Mouse (Mus musculus): ENCODE results near the gene Neurl1b. TPM values are rescaled to one million over a fixed set of nuclear protein-coding genes. Genes with fewer than 3 reads are reported as not detected.

Gene Neurl1b
- polyA plus RNA-seq, 2 experiments, result 0.85 to 4.1 TPM

DNA sequence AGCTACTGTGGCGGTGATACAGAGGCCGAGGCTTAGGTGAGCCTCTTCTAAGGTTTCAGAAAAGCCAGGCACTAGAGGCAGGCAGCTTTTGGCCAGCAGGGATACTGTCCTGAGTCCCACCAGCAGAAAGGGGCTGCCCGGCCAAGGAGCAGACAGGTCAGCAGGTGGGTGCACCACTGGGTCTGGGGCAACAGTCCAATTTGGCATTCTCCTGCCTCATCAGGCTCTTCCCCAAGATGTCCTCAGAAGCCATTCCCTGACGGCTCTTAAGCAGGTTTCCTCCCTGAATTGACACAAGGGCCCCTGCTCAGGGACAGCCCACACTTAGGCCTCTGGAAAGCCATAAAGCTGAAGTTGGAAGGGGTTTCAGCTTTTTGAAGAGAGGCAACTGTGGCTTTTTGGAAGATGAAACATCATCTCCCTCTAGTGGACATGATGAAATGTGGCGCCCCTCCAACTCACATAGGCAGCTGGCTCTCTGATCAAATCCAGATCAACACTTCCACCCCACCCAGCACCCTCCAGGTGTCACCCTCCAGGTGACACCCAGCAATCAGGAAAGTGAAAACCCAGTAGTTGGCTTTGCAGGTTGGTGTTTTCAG, 37.8 kb downstream of the Neurl1b start:
- no peaks in the 10 kb centered on the region for H3K9me3 ChIP-seq (ENCODE audit: control insufficient read depth, low read length)
- 0 out of 2 replicates have a peak, but pooled peaks have one; percentile 21 for ATAC-seq (ENCODE audit: low FRiP score, low read depth)
- no peak overlapping the region for H3K9ac ChIP-seq (ENCODE audit: low read depth, low read length, severe bottlenecking)
- H3K4me3 ChIP-seq (replicated peaks; ENCODE audit: low read length), result no peak overlapping the region
- peaks cover 9% of the 10 kb centered on the region; the same call in 1 of the 2 replicates for H3K4me1 ChIP-seq (ENCODE audit: control insufficient read depth, insufficient read depth, low read length)
- H3K27me3 ChIP-seq (ENCODE audit: control insufficient read depth, insufficient read depth, low read length), result no peaks in the 10 kb centered on the region
- WGBS, result 52% methylated on average over 5 of the region's 5 CpGs
- no peak for TF ChIP-seq POLR2A (IDR thresholded peaks at IDR 0.05; ENCODE audit: borderline replicate concordance, extremely low read depth, insufficient read depth, insufficient read length)
- H3K36me3 ChIP-seq (ENCODE audit: control insufficient read depth, insufficient read depth, low read length), result no peaks in the 10 kb centered on the region
- H3K27ac ChIP-seq (replicated peaks; ENCODE audit: low read depth, low read length), result no peak overlapping the region
- DNase-seq (ENCODE audit: low spot score), result peak; percentile 84
- H3K4me2 ChIP-seq (replicated peaks; ENCODE audit: low read depth, low read length, severe bottlenecking), result no peak overlapping the region

DNA sequence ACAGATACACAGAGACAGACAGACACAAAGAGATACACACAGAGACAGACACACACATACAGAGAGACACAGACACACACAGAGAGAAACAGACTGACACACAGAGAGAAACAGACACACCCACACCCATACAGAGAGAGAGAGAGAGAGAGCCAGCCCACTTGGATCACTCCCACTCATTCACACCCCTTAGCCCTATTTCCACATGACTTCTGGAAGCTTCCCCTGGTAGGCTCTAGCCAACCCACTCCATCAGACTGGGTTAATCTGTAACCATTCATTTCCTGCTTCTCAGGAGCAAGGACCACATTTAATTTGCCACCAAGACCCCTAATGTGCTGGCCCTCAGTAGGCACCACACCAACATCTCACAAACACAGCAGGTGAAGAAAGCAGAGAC, 42.9 kb downstream of the Neurl1b start:
- Histone ChIP-seq H3K4me1 (ENCODE audit: control insufficient read depth, insufficient read depth, low read length) (no peaks in the 10 kb centered on the region), H3K4me3 (replicated peaks; ENCODE audit: low read length) (no peak overlapping the region)
- DNase-seq (ENCODE audit: low spot score), result no peak

DNA sequence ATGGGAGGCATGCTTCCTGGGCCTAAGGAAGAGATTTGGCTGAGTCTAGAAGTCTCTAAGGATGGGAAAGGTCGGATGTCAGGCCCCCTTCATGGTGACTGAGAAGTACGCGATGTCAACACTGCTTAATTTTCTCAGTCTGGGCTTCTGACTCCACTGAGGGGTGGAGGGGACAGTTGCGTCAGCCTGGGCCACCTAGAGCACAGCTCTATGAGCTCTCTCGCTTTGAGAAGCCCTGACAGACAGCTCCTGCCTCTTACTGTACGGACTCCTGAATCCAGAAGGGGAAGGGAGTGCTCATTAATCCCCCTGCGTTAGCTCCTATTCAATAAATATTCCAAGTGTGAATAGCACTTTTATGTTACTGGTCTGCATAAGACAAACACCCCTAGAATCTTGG, 43.4 kb downstream of the Neurl1b start:
- no peaks in the 10 kb centered on the region for H3K4me1 ChIP-seq (ENCODE audit: control insufficient read depth, insufficient read depth, low read length)
- no peak overlapping the region for H3K4me3 ChIP-seq (replicated peaks; ENCODE audit: low read length)
- H3K9me3 ChIP-seq (ENCODE audit: control insufficient read depth, low read length), result no peaks in the 10 kb centered on the region
- H3K4me2 ChIP-seq (replicated peaks; ENCODE audit: low read depth, low read length, severe bottlenecking), result no peak overlapping the region
- TF ChIP-seq POLR2A (IDR thresholded peaks at IDR 0.05; ENCODE audit: borderline replicate concordance, extremely low read depth, insufficient read depth, insufficient read length), result no peak
- no peak for ATAC-seq (ENCODE audit: low FRiP score, low read depth)
- no peaks in the 10 kb centered on the region for H3K36me3 ChIP-seq (ENCODE audit: control insufficient read depth, insufficient read depth, low read length)
- H3K27me3 ChIP-seq (ENCODE audit: control insufficient read depth, insufficient read depth, low read length), result no peaks in the 10 kb centered on the region
- no peak overlapping the region for H3K9ac ChIP-seq (ENCODE audit: low read depth, low read length, severe bottlenecking)
- 55% methylated on average over 7 of the region's 7 CpGs for WGBS
- no peak overlapping the region for H3K27ac ChIP-seq (replicated peaks; ENCODE audit: low read depth, low read length)
- DNase-seq (ENCODE audit: low spot score), result no peak

More for the DNA sequence above, 42.9 kb downstream of the Neurl1b start:
- Histone ChIP-seq H3K4me2 (replicated peaks; ENCODE audit: low read depth, low read length, severe bottlenecking) (no peak overlapping the region), H3K9me3 (ENCODE audit: control insufficient read depth, low read length) (no peaks in the 10 kb centered on the region), H3K9ac (ENCODE audit: low read depth, low read length, severe bottlenecking) (no peak overlapping the region), H3K36me3 (ENCODE audit: control insufficient read depth, insufficient read depth, low read length) (no peaks in the 10 kb centered on the region), H3K27me3 (ENCODE audit: control insufficient read depth, insufficient read depth, low read length) (no peaks in the 10 kb centered on the region), H3K27ac (replicated peaks; ENCODE audit: low read depth, low read length) (no peak overlapping the region)
- no peak for ATAC-seq (ENCODE audit: low FRiP score, low read depth)
- TF ChIP-seq POLR2A (IDR thresholded peaks at IDR 0.05; ENCODE audit: borderline replicate concordance, extremely low read depth, insufficient read depth, insufficient read length), result no peak

DNA sequence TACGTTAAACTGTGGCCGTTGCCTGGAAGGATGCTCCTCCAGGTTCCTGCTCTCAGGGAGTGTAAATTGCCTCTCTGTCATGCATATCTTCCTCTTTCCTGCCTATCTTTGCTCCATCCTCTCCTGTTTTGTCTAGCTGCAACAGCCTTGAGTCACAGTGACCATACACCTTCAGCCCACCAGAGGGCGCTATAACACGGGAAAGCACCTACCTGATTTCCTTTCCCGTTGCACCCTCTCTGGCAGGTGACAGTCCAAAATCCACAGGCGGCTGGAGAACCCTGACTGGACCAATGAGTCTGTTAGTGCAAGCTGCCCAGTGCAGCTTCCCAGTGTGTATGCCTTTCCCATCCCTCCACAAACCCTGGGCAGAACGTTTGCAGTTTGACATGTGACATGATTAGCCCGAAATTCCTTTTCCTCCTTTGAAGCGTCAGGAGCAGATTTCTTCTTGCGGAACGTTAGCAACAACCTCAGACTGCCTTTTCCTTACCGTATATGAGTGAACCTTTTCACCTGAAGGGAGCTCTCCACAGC, 48.1 kb downstream of the Neurl1b start:
- 28% methylated on average over 12 of the region's 12 CpGs for WGBS
- no peaks in the 10 kb centered on the region for H3K27me3 ChIP-seq (ENCODE audit: control insufficient read depth, insufficient read depth, low read length)

DNA sequence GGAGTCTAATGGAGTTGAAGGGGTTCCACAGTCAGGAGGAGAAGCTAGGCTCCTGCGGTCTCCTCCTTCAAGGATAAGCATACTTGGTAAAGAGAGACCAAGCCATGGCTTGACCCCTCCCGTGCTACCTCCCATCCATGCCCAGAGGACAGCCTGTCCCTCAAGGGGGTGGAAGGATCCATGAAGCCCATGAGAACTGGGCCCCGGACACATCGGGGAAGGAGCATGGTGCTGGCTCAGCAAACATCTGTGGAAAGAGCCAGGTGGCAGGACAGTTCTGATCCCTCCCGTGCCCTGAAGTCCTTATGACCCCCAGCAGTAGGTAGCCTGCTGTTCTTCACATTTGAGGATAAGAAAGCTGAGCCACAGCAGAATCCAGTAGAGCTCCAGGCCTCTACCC, 48.8 kb downstream of the Neurl1b start:
- WGBS, result 82% methylated on average over 5 of the region's 5 CpGs
- Histone ChIP-seq H3K36me3 (ENCODE audit: control insufficient read depth, insufficient read depth, low read length) (no peaks in the 10 kb centered on the region), H3K4me2 (replicated peaks; ENCODE audit: low read depth, low read length, severe bottlenecking) (no peak overlapping the region), H3K9me3 (ENCODE audit: control insufficient read depth, low read length) (no peaks in the 10 kb centered on the region), H3K27ac (replicated peaks; ENCODE audit: low read depth, low read length) (no peak overlapping the region), H3K4me3 (replicated peaks; ENCODE audit: low read length) (no peak overlapping the region), H3K4me1 (ENCODE audit: control insufficient read depth, insufficient read depth, low read length) (0 out of 2 replicates have a peak, but pooled peaks cover 2% of the 10 kb centered on the region), H3K27me3 (ENCODE audit: control insufficient read depth, insufficient read depth, low read length) (no peaks in the 10 kb centered on the region), H3K9ac (ENCODE audit: low read depth, low read length, severe bottlenecking) (no peak overlapping the region)
- DNase-seq (ENCODE audit: low spot score), result no peak
- ATAC-seq (ENCODE audit: low FRiP score, low read depth), result no peak
- no peak for TF ChIP-seq POLR2A (IDR thresholded peaks at IDR 0.05; ENCODE audit: borderline replicate concordance, extremely low read depth, insufficient read depth, insufficient read length)

More for the DNA sequence above, 48.1 kb downstream of the Neurl1b start:
- Histone ChIP-seq H3K27ac (replicated peaks; ENCODE audit: low read depth, low read length) (no peak overlapping the region), H3K4me1 (ENCODE audit: control insufficient read depth, insufficient read depth, low read length) (0 out of 2 replicates have a peak, but pooled peaks cover 2% of the 10 kb centered on the region), H3K36me3 (ENCODE audit: control insufficient read depth, insufficient read depth, low read length) (no peaks in the 10 kb centered on the region), H3K4me3 (replicated peaks; ENCODE audit: low read length) (no peak overlapping the region), H3K9ac (ENCODE audit: low read depth, low read length, severe bottlenecking) (no peak overlapping the region), H3K4me2 (replicated peaks; ENCODE audit: low read depth, low read length, severe bottlenecking) (no peak overlapping the region), H3K9me3 (ENCODE audit: control insufficient read depth, low read length) (no peaks in the 10 kb centered on the region)
- no peak for TF ChIP-seq POLR2A (IDR thresholded peaks at IDR 0.05; ENCODE audit: borderline replicate concordance, extremely low read depth, insufficient read depth, insufficient read length)
- DNase-seq (ENCODE audit: low spot score) (peak; percentile 42), ATAC-seq (ENCODE audit: low FRiP score, low read depth) (no peak)

All from limb, embryonic 14.5 days (tissue).